Mouse (Mus musculus) leukemia stem cell, adult 10-12 weeks (primary cell): ENCODE results near the gene Cstf2. TPM values are rescaled to one million over a fixed set of nuclear protein-coding genes. Genes with fewer than 3 reads are reported as not detected.

Source experiments
- polyA plus RNA-seq: library from polyadenylated mRNA; stranded (reverse); fragments of >175 nt; gene quantifications from 2 replicates; pipeline ENCODE4 v1.2.3, GENCODE M21; 2012; ENCODE audit warnings: low replicate concordance

The Cstf2 gene
- polyA plus RNA-seq: 11.7 and 44.7 TPM in 2 replicates

GRCm38 (mm10) chrX:134058987-134059712, at the start of gene Cstf2:
TSS of gene Cstf2 (plus strand) at chrX:134059187.

Other genes with a start within 250 kb of the Cstf2 start
- not detected in 2 replicates for gene Tnmd, start 208.2 kb upstream of the Cstf2 start, polyA plus RNA-seq
- gene Tspan6, start 160.8 kb upstream of the Cstf2 start, polyA plus RNA-seq: 0.77 TPM in 1 of 2 replicates, not detected in the other
- 0.19 TPM in 1 of 2 replicates, not detected in the other for gene Srpx2, start 150.8 kb upstream of the Cstf2 start, polyA plus RNA-seq
- gene Sytl4, start 77.4 kb upstream of the Cstf2 start, polyA plus RNA-seq: not detected in 2 replicates
- 0.11 and 0.28 TPM in 2 replicates for gene Xkrx, start 102.9 kb downstream of the Cstf2 start, polyA plus RNA-seq
- gene Arl13a, start 128.3 kb downstream of the Cstf2 start, polyA plus RNA-seq: not detected in 2 replicates
- not detected in 2 replicates for gene Nox1, start 162.8 kb downstream of the Cstf2 start, polyA plus RNA-seq
- gene Trmt2b, start 217.8 kb downstream of the Cstf2 start, polyA plus RNA-seq: 0.85 and 1.0 TPM in 2 replicates
- gene Tmem35a, start 236.0 kb downstream of the Cstf2 start, polyA plus RNA-seq: 0.26 TPM in 1 of 2 replicates, not detected in the other
- 0.50 and 1.8 TPM in 2 replicates for gene Cenpi, start 248.9 kb downstream of the Cstf2 start, polyA plus RNA-seq